Mouse (Mus musculus) ES-E14 (cell line): Measurements from ENCODE around the gene AB124611. TPM values are rescaled to one million over a fixed set of nuclear protein-coding genes. Genes with fewer than 3 reads are reported as not detected.
A peak's percentile ranks its signal among the peaks of the same experiment; 100 is the strongest.

ENCODE experiments used
- DNase-seq: peaks from one replicate; pipeline ENCODE4 v3.0.0-alpha.2; 2013; ENCODE audit warnings: low read depth, low spot score
- H3K27ac ChIP-seq: 2 replicates; pipeline ENCODE4 v1.5.1; 2012; ENCODE audit warnings: low read depth, mild to moderate bottlenecking, low read length, moderate library complexity, mixed read lengths; ENCODE audit not compliant: poor library complexity, insufficient read depth, severe bottlenecking
- H3K36me3 ChIP-seq: 2 replicates; pipeline ENCODE4 v1.6.1; 2012; ENCODE audit warnings: mild to moderate bottlenecking, low read length, moderate library complexity, mixed read lengths; ENCODE audit not compliant: control insufficient read depth, poor library complexity, insufficient read depth, severe bottlenecking
- H3K4me1 ChIP-seq, 2 experiments: fragments of 150-350 bp in 1 of 2; sonication (generic) in 1 of 2; 2 replicates each; pipeline ENCODE4 v1.6.1; 2012; ENCODE audit warnings: low read length in 2 of 2, mild to moderate bottlenecking in 1 of 2, mixed read lengths in 1 of 2; ENCODE audit not compliant: control insufficient read depth in 2 of 2, insufficient read depth in 2 of 2, poor library complexity in 1 of 2
- H3K4me3 ChIP-seq, 2 experiments: fragments of 150-350 bp in 1 of 2; sonication (generic) in 1 of 2; 2 replicates each; pipeline ENCODE4 v1.5.1; 2012; ENCODE audit warnings: low read length in 2 of 2, low read depth in 1 of 2, mild to moderate bottlenecking in 1 of 2, mixed read lengths in 1 of 2; ENCODE audit not compliant: insufficient read depth in 1 of 2, poor library complexity in 1 of 2, severe bottlenecking in 1 of 2
- H3K9ac ChIP-seq: 2 replicates; pipeline ENCODE4 v1.6.1; 2012; ENCODE audit warnings: low read depth, mild to moderate bottlenecking, low read length, mixed read lengths; ENCODE audit not compliant: poor library complexity, insufficient read depth, severe bottlenecking
- H3K9me3 ChIP-seq: fragments of 150-350 bp; sonication (generic); 2 replicates; pipeline ENCODE4 v1.6.1; 2012; ENCODE audit warnings: low read depth, mild to moderate bottlenecking, low read length; ENCODE audit not compliant: control insufficient read depth, insufficient read depth
- CHD2 ChIP-seq: IDR thresholded peaks from 2 replicates; pipeline ENCODE4 v1.6.1; 2014; ENCODE audit warnings: mild to moderate bottlenecking, low read depth, low read length, inconsistent platforms
- HCFC1 ChIP-seq: IDR thresholded peaks from 2 replicates; pipeline ENCODE4 v1.6.1; 2012; ENCODE audit warnings: low read length, inconsistent platforms, borderline replicate concordance; ENCODE audit not compliant: insufficient read depth
- MAFK ChIP-seq: IDR thresholded peaks from 2 replicates; pipeline ENCODE4 v1.6.1; 2014; ENCODE audit warnings: mild to moderate bottlenecking, low read depth, low read length, inconsistent platforms; ENCODE audit not compliant: insufficient read depth
- ZC3H11A ChIP-seq: IDR thresholded peaks from 2 replicates; pipeline ENCODE4 v1.6.1; 2012; ENCODE audit warnings: low read depth, mild to moderate bottlenecking, inconsistent platforms, low read length, borderline replicate concordance
- ZNF384 ChIP-seq: IDR thresholded peaks from 2 replicates; pipeline ENCODE4 v1.6.1; 2012; ENCODE audit warnings: low read depth, low read length, inconsistent platforms
- in situ Hi-C, 2 experiments: fragments of 600-800 bp; cut with MboI; formaldehyde crosslinking; loops; one replicate each; pipeline ENCODE4 v1.15.1; 2025; ENCODE audit warnings: low sequenced_read_pairs in 2 of 2, inconsistent platforms in 1 of 2; ENCODE audit not compliant: unreplicated experiment in 2 of 2
- total RNA-seq: library from RNA; depleted of rRNA; stranded (reverse); fragments of 300-350 nt; gene quantifications from 2 replicates; pipeline ENCODE4 v1.2.3, GENCODE M21; 2012

AB124611 gene
- total RNA-seq, 1 experiment, result not detected

- Histone ChIP-seq H3K9ac (no peak overlapping the region), H3K9me3 (no peaks in the 10 kb centered on the region), H3K4me1 (peaks cover 2 to 13% of the 10 kb centered on the region in 2 experiments; a peak in 3 of 4 replicates), H3K4me3 (no peak overlapping the region), H3K27ac (no peak overlapping the region), H3K36me3 (peaks cover 21% of the 10 kb centered on the region)
- DNase-seq, result no peak
- in situ Hi-C loops, result no loop called here
- TF ChIP-seq ZNF384, result no peak
- TF ChIP-seq HCFC1, result no peak
- no peak for TF ChIP-seq ZC3H11A
- TF ChIP-seq MAFK, result no peak
- no peak for TF ChIP-seq CHD2
Measured at GRCm38 (mm10) chr9:21566538-21566937, 40.6 kb downstream of the AB124611 start.

DNA sequence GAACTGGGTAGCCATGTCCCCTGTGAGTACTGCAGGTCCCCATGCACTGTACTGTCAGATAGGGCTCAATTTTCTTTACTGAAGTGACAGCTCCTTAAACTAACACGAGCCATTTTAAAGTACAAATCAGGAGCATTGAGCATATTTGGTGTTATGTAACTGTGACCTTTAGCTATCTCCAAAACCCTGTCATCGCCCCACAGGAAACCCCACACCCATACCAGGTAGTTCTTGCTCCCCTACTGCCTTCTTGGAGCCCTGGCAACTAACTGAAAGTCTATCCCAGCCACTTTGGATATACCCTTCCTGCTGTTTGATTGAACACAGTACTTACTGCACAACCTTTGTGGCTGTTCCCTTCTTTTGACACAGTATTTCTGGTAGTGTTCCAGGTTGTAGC, 41.1 kb downstream of the AB124611 start:
- DNase-seq, result no peak
- no peak overlapping the region for H3K27ac ChIP-seq
- in situ Hi-C loops, result no loop called here
- no peak overlapping the region for H3K4me3 ChIP-seq
- H3K36me3 ChIP-seq, result peaks cover 19% of the 10 kb centered on the region
- H3K9ac ChIP-seq, result no peak overlapping the region
- no peaks in the 10 kb centered on the region for H3K9me3 ChIP-seq
- peaks cover 2 to 13% of the 10 kb centered on the region in 2 experiments; a peak in 3 of 4 replicates for H3K4me1 ChIP-seq
- TF ChIP-seq MAFK, result no peak
- no peak for TF ChIP-seq CHD2
- TF ChIP-seq ZC3H11A, result no peak
- no peak for TF ChIP-seq HCFC1
- no peak for TF ChIP-seq ZNF384

DNA sequence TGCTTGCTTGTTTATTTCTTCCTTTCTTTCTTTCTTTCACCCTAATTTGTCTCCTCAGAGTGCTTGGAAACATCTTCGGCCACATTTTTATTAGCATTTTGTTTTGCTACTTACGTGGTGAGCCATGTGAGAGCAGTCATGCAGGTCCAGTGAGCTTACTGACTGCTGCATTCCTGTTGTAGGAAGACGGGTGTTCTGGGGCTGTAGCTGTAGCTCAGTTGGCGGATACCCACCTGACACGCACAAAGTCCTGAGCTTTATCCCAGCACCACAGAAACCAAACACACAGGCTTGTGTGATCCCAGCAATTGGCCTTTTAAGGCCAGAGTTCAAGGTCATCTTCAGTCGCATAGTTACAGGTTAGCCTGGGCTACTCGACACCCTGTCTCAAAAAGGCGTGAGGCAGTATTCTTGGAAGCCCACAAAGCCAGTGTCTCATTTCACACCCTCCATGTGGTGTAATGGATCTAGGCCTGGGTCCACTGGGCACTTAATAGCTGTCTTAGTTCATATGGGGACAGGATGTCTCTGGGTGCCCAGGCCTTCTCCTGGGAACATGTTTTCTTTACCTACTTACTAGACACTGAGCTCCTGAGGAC, 42.8 kb downstream of the AB124611 start:
- TF ChIP-seq MAFK (no peak), ZNF384 (no peak), CHD2 (no peak), ZC3H11A (no peak), HCFC1 (no peak)
- peaks cover 3 to 15% of the 10 kb centered on the region in 2 experiments; a peak in 3 of 4 replicates for H3K4me1 ChIP-seq
- no peak overlapping the region for H3K27ac ChIP-seq
- no peak for DNase-seq
- in situ Hi-C loops, result no loop called here
- no peaks in the 10 kb centered on the region for H3K9me3 ChIP-seq
- no peak overlapping the region for H3K4me3 ChIP-seq
- no peak overlapping the region for H3K9ac ChIP-seq
- H3K36me3 ChIP-seq, result peaks cover 24% of the 10 kb centered on the region

DNA sequence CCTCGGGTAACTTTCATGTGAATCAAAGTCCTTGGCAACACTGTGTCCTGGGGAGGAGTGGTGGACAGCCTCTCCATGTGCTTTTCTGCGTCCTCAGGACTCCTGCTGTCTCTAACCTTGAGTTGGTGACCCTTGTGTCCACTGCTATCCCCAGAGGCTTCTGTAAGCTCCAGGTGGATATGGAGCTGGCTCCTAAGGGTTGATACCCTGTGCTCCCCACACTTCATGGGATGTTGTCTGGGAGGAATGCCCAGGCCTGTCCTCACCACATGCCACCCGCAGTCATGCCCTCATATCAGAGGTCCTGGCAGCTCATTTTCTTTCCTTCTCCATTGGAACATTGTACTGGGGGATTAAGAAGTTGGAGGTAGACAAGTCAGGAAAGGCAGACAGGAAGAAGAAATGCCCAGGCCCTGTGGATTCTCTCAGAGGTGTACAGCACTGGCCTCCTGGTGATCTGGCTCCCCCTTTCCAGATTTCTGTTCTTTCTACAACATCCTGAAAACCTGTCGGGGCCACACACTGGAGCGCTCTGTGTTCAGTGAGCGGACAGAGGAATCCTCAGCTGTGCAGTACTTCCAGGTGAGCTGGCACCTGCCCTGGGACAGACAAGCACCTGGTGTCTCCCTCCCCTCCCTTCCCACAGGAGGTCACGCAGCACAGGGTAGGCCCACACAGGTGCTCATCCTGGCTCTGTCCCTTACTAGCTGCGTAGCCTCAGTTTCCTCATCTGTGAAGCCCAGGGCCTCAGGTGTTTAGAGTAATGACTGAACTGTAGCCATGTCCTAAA, 48.2 kb downstream of the AB124611 start:
- Histone ChIP-seq H3K9ac (peak overlapping the region; percentile 2; the same call in 1 of the 2 replicates), H3K4me3 (no peak overlapping the region), H3K36me3 (peaks cover 44% of the 10 kb centered on the region), H3K9me3 (no peaks in the 10 kb centered on the region), H3K27ac (no peak overlapping the region), H3K4me1 (peaks cover 2 to 7% of the 10 kb centered on the region in 2 experiments; a peak in 2 of 4 replicates)
- TF ChIP-seq HCFC1 (no peak), CHD2 (no peak), ZNF384 (no peak), ZC3H11A (no peak), MAFK (no peak)
- in situ Hi-C loops, result no loop called here
- no peak for DNase-seq
